Mouse (Mus musculus): Measurements from ENCODE around the gene A630089N07Rik. TPM values are rescaled to one million over a fixed set of nuclear protein-coding genes. Genes with fewer than 3 reads are reported as not detected.

The A630089N07Rik gene
- polyA plus RNA-seq (2017; shearing (Covaris generic)) = 18.9 TPM

GRCm38 (mm10) chr16:98081889-98082818 is at the start of gene A630089N07Rik:
Gene A630089N07Rik, minus strand, starts transcription at chr16:98082450.

GRCm38 (mm10) chr16:97996616-97997382 is 85.5 kb downstream of the A630089N07Rik start, which contains the start of gene B230307C23Rik:
Gene B230307C23Rik, plus strand, starts transcription at chr16:97997315.

GRCm38 (mm10) chr16:97962151-97962948 is 119.9 kb downstream of the A630089N07Rik start, which contains the start of the genes C2cd2 and Zbtb21:
Gene C2cd2, minus strand, starts transcription at chr16:97962598.
Gene Zbtb21, minus strand, starts transcription at chr16:97962622.

Other genes with a start within 250 kb of the A630089N07Rik start
- 17.7 TPM for gene Prdm15, start 230.6 kb downstream of the A630089N07Rik start, polyA plus RNA-seq (2017; shearing (Covaris generic))
- 15.1 TPM for gene C2cd2, start 119.9 kb downstream of the A630089N07Rik start, polyA plus RNA-seq (2017; shearing (Covaris generic))
- 16.3 TPM for gene Zbtb21, start 119.8 kb downstream of the A630089N07Rik start, polyA plus RNA-seq (2017; shearing (Covaris generic))
- 34.8 TPM for gene B230307C23Rik, start 85.1 kb downstream of the A630089N07Rik start, polyA plus RNA-seq (2017; shearing (Covaris generic))